Mouse (Mus musculus) liver, adult 10 weeks (tissue): ENCODE data around the gene Snrnp48. TPM values are rescaled to one million over a fixed set of nuclear protein-coding genes. Genes with fewer than 3 reads are reported as not detected.

Source experiments
- polyA plus RNA-seq: library from polyadenylated mRNA; stranded (reverse); fragments of 350-450 nt; fragmentation: Illumina TruSeq; extraction: RNeasy Lipid Tissue Mini Kit (QIAGEN cat#74804); gene quantifications from one replicate; pipeline ENCODE4 v1.2.3, GENCODE M21; 2014; ENCODE audit warnings: low read depth, low replicate concordance

Gene Snrnp48
- polyA plus RNA-seq, result 36.6 TPM

GRCm38 (mm10) chr13:38204702-38205482 lies at the start of gene Snrnp48:
TSS of gene Snrnp48 (plus strand) at chr13:38204938.

Other genes with a start within 250 kb of the Snrnp48 start
- gene Ssr1, start 210.7 kb upstream of the Snrnp48 start, polyA plus RNA-seq, result 118 TPM
- gene Riok1, start 167.9 kb upstream of the Snrnp48 start, polyA plus RNA-seq, result 15.5 TPM
- gene Cage1, start 167.9 kb upstream of the Snrnp48 start, polyA plus RNA-seq, result 0.79 TPM
- 13.0 TPM for gene Dsp, start 53.6 kb upstream of the Snrnp48 start, polyA plus RNA-seq
- 1.4 TPM for gene Bmp6, start 140.2 kb downstream of the Snrnp48 start, polyA plus RNA-seq